Mouse (Mus musculus): ENCODE measurements around the gene Adamts8.

DNA sequence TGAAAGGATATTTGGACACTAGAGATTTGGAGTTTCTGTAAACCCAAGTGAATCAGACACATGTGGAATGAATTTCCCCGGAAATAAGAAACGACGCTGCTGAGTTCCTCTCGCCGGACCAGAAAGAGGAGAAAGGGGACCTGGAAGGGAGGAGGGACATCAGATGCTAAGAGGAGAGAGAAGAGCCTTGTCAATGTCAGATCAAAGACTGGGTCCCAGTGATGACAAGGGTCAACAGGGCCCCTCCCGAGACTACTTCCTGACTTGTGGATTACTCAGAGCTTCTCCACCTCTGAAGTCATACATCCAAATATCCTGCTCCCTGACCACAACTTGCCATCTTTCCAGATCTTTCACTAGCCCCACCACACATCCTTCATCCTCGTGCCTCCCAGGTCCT, 24.5 kb downstream of the Adamts8 start:
- TF ChIP-seq USF1 (IDR thresholded peaks at IDR 0.05; ENCODE audit: low read depth, low read length) (no peak), CTCF (conservative IDR thresholded peaks at IDR 0.05 in 1 of 2, IDR thresholded peaks at IDR 0.05 in 1 of 2; ENCODE audit: low read depth in 2 of 2, low read length in 2 of 2) (no peak), ZNF384 (IDR thresholded peaks at IDR 0.05; ENCODE audit: low read depth, low read length) (no peak), POLR2AphosphoS2 (IDR thresholded peaks at IDR 0.05; ENCODE audit: low read depth, low read length) (no peak), POLR2A (IDR thresholded peaks at IDR 0.05; ENCODE audit: low read depth, low read length) (no peak), CHD1 (IDR thresholded peaks at IDR 0.05; ENCODE audit: low read depth, low read length) (no peak), JUND (conservative IDR thresholded peaks at IDR 0.05; ENCODE audit: low read depth, low read length) (no peak), USF2 (conservative IDR thresholded peaks at IDR 0.05; ENCODE audit: low read depth, low read length) (no peak), MAFK (IDR thresholded peaks at IDR 0.05; ENCODE audit: insufficient replicate concordance, low read length) (no peak)
